Mouse (Mus musculus) kidney, postnatal 0 days (tissue): ENCODE results near the gene Folr2. TPM values are rescaled to one million over a fixed set of nuclear protein-coding genes. Genes with fewer than 3 reads are reported as not detected.
A peak's percentile ranks its signal among the peaks of the same experiment; 100 is the strongest.

Source experiments
- ATAC-seq: fragments of 200-750 bp; cut with Nextera tagmentation; replicated peaks from 2 replicates; pipeline ENCODE4 v1.8.0; 2017; ENCODE audit warnings: low read depth, moderate number of reproducible peaks, moderate TSS enrichment, moderate library complexity; ENCODE audit not compliant: low FRiP score
- DNase-seq: peaks from one replicate; pipeline ENCODE4 v3.0.0-alpha.2; 2016; ENCODE audit warnings: low spot score
- H3K27ac ChIP-seq: fragments of 300-500 bp; sonication (generic); 2 replicates; pipeline ENCODE4 v1.5.1; 2014; ENCODE audit warnings: mild to moderate bottlenecking
- H3K27me3 ChIP-seq: fragments of 300-500 bp; sonication (generic); 2 replicates; pipeline ENCODE4 v1.6.1; 2014; ENCODE audit warnings: low read length, mixed read lengths; ENCODE audit not compliant: insufficient read depth
- H3K36me3 ChIP-seq: fragments of 300-500 bp; sonication (generic); 2 replicates; pipeline ENCODE4 v1.6.1; 2014; ENCODE audit warnings: low read length, mixed read lengths; ENCODE audit not compliant: insufficient read depth
- H3K4me1 ChIP-seq: fragments of 300-500 bp; sonication (generic); replicated peaks from 2 replicates; pipeline ENCODE4 v1.6.1; 2014; ENCODE audit warnings: antibody characterized with exemption, low read length, mixed read lengths; ENCODE audit not compliant: insufficient read depth
- H3K4me2 ChIP-seq: fragments of 300-500 bp; sonication (generic); 2 replicates; pipeline ENCODE4 v1.6.1; 2014; ENCODE audit warnings: mild to moderate bottlenecking, low read length, moderate library complexity, mixed read lengths
- H3K4me3 ChIP-seq: fragments of 300-500 bp; sonication (generic); replicated peaks from 2 replicates; pipeline ENCODE4 v1.5.1; 2014; ENCODE audit warnings: low read depth, low read length
- H3K9ac ChIP-seq: fragments of 300-500 bp; sonication (generic); 2 replicates; pipeline ENCODE4 v1.6.1; 2014; ENCODE audit warnings: low read depth, low read length
- H3K9me3 ChIP-seq: fragments of 300-500 bp; sonication (generic); replicated peaks from 2 replicates; pipeline ENCODE4 v1.6.1; 2016; ENCODE audit warnings: low read length, inconsistent platforms, mixed read lengths
- CTCF ChIP-seq: IDR thresholded peaks from 2 replicates; pipeline ENCODE4 v1.5.1; 2016; ENCODE audit warnings: antibody characterized with exemption, low read depth, mild to moderate bottlenecking, moderate library complexity
- WGBS: fragments of 180-500 bp; shearing (Covaris S2); extraction: QIAGEN DNeasy Blood & Tissue Kit; methylation state at CpG from one replicate; pipeline ENCODE4 v1.1.7; 2014; 5-methylcytosine and 5-hydroxymethylcytosine counted together
- polyA plus RNA-seq: library from polyadenylated mRNA; unstranded; fragments of >200 nt; fragmentation: Nextera tagmentation; extraction: Ambion mirVana; gene quantifications from 2 replicates; pipeline ENCODE4 v1.2.1, GENCODE M21; 2015

Gene Folr2
- polyA plus RNA-seq, 1 experiment from 2014 or later = 1.4 TPM

DNA sequence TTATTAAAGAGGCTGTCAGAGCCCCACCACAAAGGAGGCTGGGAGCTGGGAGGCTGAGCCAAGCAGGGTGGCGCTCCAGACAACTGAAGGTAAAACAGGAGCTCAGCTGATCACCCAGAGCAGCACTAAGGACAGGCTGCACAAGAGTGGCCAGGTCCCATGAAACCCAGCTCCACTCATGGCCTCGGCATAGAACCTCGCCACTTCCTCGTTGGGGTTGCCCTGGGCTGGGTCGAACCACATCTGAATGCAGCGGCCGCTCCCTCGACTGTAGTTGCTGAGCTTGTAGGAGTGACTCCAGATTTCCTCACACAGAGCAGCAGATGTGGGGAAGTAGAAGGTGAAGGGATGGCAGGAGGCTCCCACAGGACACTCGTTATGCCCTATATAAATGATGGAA lies 1.4 kb upstream of the Folr2 start:
- 74% methylated on average over 9 of the region's 9 CpGs for WGBS
- no peak for DNase-seq
- H3K36me3 ChIP-seq = no peaks in the 10 kb centered on the region
- no peak overlapping the region for H3K9ac ChIP-seq
- no peak overlapping the region for H3K4me2 ChIP-seq
- no peaks in the 10 kb centered on the region for H3K4me1 ChIP-seq
- ATAC-seq = no peak
- no peak for TF ChIP-seq CTCF
- no peak overlapping the region for H3K27ac ChIP-seq
- H3K9me3 ChIP-seq = no peaks in the 10 kb centered on the region
- no peak overlapping the region for H3K4me3 ChIP-seq
- no peaks in the 10 kb centered on the region for H3K27me3 ChIP-seq

DNA sequence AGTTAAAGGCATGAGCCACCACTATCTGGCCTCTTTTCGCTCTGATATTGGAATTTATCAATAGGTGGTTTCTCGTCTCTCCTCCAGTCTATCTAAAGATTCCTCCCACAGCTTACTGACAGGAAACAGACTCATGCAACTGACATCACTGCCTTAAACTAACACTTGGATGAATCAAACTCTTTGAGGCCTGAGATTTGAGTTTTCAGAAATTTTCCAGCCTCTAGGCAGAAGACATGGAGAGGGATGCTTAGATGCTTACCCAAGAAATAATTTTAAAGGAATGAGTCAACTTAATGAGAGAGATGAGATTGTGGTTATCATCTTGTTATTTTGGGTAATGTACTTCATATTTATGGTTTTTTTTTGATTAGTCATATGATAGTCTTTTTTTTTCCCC lies 3.2 kb downstream of the Folr2 start:
- H3K9me3 ChIP-seq = no peaks in the 10 kb centered on the region
- no peak overlapping the region for H3K4me2 ChIP-seq
- DNase-seq (no peak), ATAC-seq (no peak)
- no peak overlapping the region for H3K9ac ChIP-seq
- TF ChIP-seq CTCF = no peak
- 67% methylated on average over 2 of the region's 2 CpGs for WGBS
- no peak overlapping the region for H3K4me3 ChIP-seq
- H3K36me3 ChIP-seq = no peaks in the 10 kb centered on the region
- H3K27ac ChIP-seq = no peak overlapping the region
- no peaks in the 10 kb centered on the region for H3K4me1 ChIP-seq
- no peaks in the 10 kb centered on the region for H3K27me3 ChIP-seq

DNA sequence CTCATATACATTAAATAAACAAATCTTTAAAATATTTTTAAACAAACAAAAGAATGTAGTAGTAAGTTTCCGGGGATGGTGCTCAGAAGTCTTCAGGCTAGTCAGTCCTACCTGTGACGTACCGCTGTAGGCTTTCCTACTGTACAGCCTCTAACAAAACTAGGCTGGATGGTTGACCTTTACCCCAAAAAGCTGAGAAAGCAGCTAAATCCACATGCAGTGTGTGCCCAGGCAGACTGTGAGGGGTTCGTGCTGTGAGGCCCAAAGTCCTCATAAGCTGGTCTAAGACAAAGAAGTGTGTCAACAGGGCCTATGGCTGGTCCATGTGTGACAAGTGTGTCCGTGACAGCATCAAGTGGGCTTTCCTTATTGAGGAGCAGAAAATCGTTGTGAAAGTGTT lies 4.1 kb downstream of the Folr2 start:
- no peaks in the 10 kb centered on the region for H3K4me1 ChIP-seq
- ATAC-seq = no peak
- H3K4me3 ChIP-seq = no peak overlapping the region
- 88% methylated on average over 6 of the region's 6 CpGs for WGBS
- H3K4me2 ChIP-seq = no peak overlapping the region
- DNase-seq = no peak
- no peaks in the 10 kb centered on the region for H3K36me3 ChIP-seq
- no peak for TF ChIP-seq CTCF
- H3K9me3 ChIP-seq = no peaks in the 10 kb centered on the region
- no peak overlapping the region for H3K9ac ChIP-seq
- no peaks in the 10 kb centered on the region for H3K27me3 ChIP-seq
- H3K27ac ChIP-seq = no peak overlapping the region

- no peak for TF ChIP-seq CTCF
- H3K9me3 ChIP-seq = no peaks in the 10 kb centered on the region
- no peak overlapping the region for H3K27ac ChIP-seq
- 60% methylated on average over 6 of the region's 6 CpGs for WGBS
- H3K4me3 ChIP-seq = no peak overlapping the region
- H3K27me3 ChIP-seq = no peaks in the 10 kb centered on the region
- H3K4me1 ChIP-seq = no peaks in the 10 kb centered on the region
- no peak for DNase-seq
- H3K4me2 ChIP-seq = no peak overlapping the region
- H3K36me3 ChIP-seq = no peaks in the 10 kb centered on the region
- no peak for ATAC-seq
- no peak overlapping the region for H3K9ac ChIP-seq
Observed at GRCm38 (mm10) chr7:101851689-101852088, 5.3 kb downstream of the Folr2 start.

DNA sequence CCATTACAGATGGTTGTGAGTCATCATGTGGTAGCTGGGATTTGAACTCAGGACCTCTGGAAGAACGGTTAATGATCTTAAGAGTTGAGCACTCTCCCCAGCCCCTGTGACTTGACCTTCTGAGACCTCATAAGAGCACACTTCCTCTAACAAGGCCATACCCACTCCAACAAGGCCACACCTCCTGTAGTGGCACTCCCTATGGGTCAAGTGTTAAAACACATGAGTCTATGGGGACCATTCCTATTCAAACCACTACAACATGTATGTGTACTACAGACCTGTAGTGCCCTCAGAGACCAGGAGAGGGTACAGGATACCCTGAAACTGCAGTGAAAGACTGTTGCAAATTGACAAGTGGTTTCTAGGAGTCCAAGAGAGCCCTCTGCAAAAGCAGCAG lies 9.1 kb downstream of the Folr2 start:
- WGBS = 93% methylated on average over 1 of the region's 1 CpGs
- no peak overlapping the region for H3K9ac ChIP-seq

GRCm38 (mm10) chr7:101844186-101844585 lies 12.8 kb downstream of the Folr2 start:
- no peaks in the 10 kb centered on the region for H3K9me3 ChIP-seq
- ATAC-seq (no peak), DNase-seq (no peak)
- peaks cover under 1% of the 10 kb centered on the region; the same call in 1 of the 2 replicates for H3K4me1 ChIP-seq
- H3K27ac ChIP-seq = no peak overlapping the region
- no peaks in the 10 kb centered on the region for H3K36me3 ChIP-seq
- H3K27me3 ChIP-seq = no peaks in the 10 kb centered on the region
- TF ChIP-seq CTCF = no peak
- no peak overlapping the region for H3K4me3 ChIP-seq
- 70% methylated on average over 6 of the region's 6 CpGs for whole genome bisulfite sequencing
- H3K9ac ChIP-seq = no peak overlapping the region
- H3K4me2 ChIP-seq = no peak overlapping the region

More for the DNA sequence above, 9.1 kb downstream of the Folr2 start:
- DNase-seq (no peak), ATAC-seq (0 out of 2 replicates have a peak, but pooled peaks have one; percentile 40)
- H3K9me3 ChIP-seq = no peaks in the 10 kb centered on the region
- H3K4me2 ChIP-seq = no peak overlapping the region
- H3K27ac ChIP-seq = no peak overlapping the region
- no peaks in the 10 kb centered on the region for H3K27me3 ChIP-seq
- TF ChIP-seq CTCF = no peak
- no peaks in the 10 kb centered on the region for H3K4me1 ChIP-seq
- no peak overlapping the region for H3K4me3 ChIP-seq
- H3K36me3 ChIP-seq = no peaks in the 10 kb centered on the region
